Mouse (Mus musculus): Measurements from ENCODE around the gene Sox8. TPM values are rescaled to one million over a fixed set of nuclear protein-coding genes. Genes with fewer than 3 reads are reported as not detected.
A peak's percentile ranks its signal among the peaks of the same experiment; 100 is the strongest.

The Sox8 gene
- total RNA-seq, 2 experiments from 2014 or later: 0.56 to 0.67 TPM

- intact Hi-C loops (cut with DNase I): no loop called here
- DNase-seq: no peak
These were observed 10.9 kb downstream of the Sox8 start for GRCm38 (mm10) chr17:25559634-25560033.

- DNase-seq: no peak
- intact Hi-C loops (cut with DNase I): no loop called here
These were observed 13.7 kb downstream of the Sox8 start for GRCm38 (mm10) chr17:25556630-25557354.

DNA sequence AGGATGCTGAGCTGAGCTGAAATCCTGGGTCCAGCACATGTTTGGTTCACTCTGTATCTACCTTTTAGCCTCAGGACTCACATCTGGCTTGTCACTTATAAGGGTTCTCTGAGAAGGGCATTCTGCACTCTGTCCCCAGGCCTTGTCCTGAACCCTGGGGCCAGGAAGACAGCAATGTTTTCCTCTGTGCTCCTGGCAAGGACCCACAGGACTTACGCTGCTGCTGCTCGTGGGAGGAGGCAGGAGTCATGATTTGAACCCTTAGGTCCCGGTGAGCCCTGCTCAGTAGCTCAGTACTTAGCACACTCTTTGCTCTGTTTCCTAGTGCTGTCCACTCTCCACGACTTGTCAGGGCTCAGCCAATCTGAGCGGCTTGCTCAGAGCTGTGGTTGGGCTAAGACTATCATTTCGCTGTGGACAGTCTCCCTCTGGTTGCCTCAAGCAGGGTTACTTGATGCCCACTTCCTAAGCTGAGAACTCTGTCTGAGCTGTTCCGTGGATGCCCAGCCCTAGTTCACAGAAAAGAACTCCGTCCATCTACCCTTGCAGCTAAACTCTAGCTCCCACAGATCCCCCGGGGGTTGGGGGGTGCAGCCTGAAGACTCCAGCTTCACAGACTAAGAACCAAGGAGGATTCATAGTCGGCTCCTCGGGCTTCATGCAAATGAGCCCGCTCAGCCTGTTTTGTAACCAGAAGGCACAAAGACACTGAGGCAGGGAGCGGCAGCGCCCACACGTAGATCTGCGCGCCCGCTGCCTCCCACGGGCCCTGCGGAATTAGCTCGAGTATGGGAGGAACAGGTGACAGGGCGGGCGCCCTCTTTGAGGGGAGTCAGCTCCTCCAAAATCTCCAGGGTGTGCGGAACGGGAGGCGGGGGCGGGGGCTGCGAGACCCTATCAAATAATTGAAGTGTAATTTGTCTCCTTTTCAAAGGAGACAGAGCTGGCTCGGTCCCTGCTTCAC lies 14.5 kb downstream of the Sox8 start:
- intact Hi-C loops (cut with DNase I): no loop called here
- peak in 1 of 2 experiments; percentile 29 for DNase-seq

- intact Hi-C loops (cut with DNase I): no loop called here
These were observed 15.3 kb downstream of the Sox8 start for GRCm38 (mm10) chr17:25555159-25555558.

DNA sequence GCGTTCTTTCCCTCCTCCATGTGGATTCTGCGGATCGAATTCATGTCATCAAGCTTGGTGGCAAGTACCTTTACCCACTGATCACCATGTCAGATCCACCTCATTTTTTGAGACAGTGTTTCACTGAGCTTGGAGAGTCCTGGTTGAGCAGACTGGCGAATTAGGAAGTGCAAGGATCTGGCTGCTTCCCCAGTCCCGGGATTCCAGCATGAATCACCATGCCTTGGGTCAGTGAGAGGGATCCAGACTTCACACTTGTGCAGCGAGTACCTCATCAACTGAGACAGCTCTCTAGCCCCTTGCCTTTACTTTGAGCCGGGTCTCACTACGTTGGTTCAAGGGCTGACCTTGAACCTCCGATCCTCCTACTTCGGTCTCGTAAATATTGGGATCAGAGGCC lies 19.2 kb downstream of the Sox8 start:
- peak in 1 of 2 experiments; percentile 19 for DNase-seq
- intact Hi-C loops (cut with DNase I): no loop called here

More at GRCm38 (mm10) chr17:25555159-25555558, 15.3 kb downstream of the Sox8 start:
- no peak for DNase-seq

DNA sequence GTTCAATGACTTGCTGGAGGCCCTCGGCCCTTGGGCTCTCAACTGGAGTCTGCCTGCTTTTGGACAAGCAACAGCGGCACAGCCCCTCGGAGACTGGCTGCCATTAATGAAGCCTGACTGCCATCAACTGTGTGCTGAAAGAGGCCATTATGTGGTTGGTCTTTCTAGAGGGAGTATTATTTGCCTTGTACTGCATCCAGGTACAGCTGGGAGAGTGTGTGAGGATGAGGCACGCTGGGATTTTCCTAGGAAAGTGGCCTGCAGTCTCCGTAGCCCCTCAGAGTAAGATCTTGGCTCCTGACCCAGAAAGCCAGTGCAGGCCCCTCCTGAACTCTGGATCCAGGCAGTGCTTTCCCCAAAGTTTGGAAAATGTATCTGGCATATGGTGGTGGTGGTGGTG lies 20.5 kb downstream of the Sox8 start:
- intact Hi-C loops (cut with DNase I): no loop called here
- DNase-seq: no peak

DNA sequence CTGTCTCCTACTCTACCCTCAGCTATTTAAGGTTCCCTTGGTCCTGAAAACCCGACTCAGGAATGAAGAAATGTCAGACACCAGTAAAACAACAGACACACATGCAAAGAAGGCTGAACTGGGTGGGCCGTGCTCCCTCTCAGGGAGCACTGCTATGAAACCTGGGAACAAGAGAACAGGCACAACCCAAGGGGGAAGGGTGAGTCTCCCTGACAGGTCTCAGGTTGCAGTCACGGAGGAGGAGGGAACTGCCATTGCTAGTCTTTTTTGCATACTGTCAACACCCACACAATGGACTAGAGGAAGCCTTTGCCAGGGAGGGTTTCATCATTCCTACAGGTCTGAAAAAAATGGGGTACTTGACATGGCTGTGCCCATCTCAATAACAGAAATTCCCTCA lies 23.5 kb downstream of the Sox8 start:
- intact Hi-C loops (cut with DNase I): no loop called here
- no peak for DNase-seq

- DNase-seq: no peak
These were observed 28.7 kb downstream of the Sox8 start for GRCm38 (mm10) chr17:25541768-25542167.

GRCm38 (mm10) chr17:25540731-25541130 lies 29.8 kb downstream of the Sox8 start:
- no peak for DNase-seq
- intact Hi-C loops (cut with DNase I): no loop called here

More at GRCm38 (mm10) chr17:25541768-25542167, 28.7 kb downstream of the Sox8 start:
- intact Hi-C loops (cut with DNase I): no loop called here

GRCm38 (mm10) chr17:25538945-25539875 lies 31.3 kb downstream of the Sox8 start:
- intact Hi-C loops (cut with DNase I): no loop called here
- DNase-seq: peak; percentile 49 to 50

DNA sequence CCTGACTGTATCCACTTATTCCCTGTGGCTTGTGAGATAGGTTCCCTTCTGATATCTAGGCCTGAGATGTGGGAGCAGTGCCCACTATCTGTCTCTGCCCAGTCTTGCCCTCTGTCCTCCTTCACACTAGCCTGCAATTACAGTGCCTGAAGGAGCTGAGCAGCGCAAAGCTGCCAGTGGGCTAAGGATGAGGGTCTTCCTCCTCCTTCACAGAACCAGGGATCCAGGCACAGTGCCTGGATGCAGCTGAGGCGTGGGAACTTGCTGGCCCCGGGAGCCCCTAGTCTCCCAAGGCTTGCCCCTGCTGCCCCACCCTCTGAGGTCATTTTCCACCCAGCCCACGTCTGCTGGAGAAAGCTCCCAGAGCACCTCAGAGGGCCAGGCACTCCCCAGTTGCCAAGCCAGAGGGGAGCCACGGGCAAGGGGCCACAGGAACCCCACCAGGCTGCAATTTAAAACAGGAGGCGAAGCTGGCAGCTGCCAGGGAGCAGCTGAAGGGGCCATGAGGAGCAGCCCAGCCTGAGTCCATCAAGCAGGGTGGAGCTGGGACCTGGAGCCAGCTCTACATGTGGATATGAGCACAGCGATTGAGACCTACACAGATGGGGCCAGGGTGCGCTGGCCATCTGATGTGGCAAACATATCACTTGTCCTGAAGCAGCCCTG lies 40.0 kb downstream of the Sox8 start:
- intact Hi-C loops (cut with DNase I): no loop called here
- DNase-seq: peak; percentile 30 to 31

DNA sequence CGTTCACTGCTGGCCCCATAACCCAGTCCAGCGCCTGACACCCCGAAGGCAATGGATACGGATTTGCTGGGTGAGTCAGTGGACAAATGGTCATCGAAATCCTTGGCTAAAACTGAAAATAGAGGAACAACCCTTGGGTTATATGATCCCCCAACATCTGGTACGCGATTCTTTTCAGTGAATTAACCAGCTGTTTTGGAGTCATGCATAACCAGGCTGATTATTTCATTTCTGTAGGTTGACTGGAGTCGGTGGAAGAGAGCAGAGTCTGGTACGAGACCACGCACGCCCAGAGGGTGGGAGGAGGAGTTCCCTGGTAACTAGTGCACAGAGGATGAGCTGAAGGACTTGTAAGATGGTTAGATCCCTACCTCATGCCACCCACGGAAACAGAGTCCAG lies 48.4 kb downstream of the Sox8 start:
- intact Hi-C loops (cut with DNase I): no loop called here
- DNase-seq: no peak

- intact Hi-C loops (cut with DNase I): no loop called here
- DNase-seq: no peak
These were observed 50.0 kb downstream of the Sox8 start for GRCm38 (mm10) chr17:25520492-25520891.

DNA sequence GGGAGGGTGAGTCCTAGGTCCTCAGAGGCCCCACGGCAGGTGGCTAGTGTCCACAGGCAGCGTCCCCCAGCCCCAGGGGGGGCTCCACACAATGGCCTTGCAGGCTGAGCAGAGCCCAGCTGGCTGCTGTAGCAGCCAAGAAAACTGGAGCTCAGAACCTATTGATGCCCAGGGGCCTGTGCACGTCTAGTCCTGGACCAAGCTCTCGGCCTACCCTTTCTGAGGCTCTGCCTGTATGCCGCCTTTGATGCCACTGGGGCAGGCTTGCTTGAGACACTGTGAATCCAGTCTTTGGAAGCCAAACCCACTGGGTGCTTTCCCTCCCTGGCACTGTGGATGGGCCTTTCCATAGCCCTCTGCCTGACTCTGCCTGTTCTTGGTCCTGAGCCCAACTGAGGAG lies 51.0 kb downstream of the Sox8 start:
- DNase-seq: no peak
- intact Hi-C loops (cut with DNase I): no loop called here

DNA sequence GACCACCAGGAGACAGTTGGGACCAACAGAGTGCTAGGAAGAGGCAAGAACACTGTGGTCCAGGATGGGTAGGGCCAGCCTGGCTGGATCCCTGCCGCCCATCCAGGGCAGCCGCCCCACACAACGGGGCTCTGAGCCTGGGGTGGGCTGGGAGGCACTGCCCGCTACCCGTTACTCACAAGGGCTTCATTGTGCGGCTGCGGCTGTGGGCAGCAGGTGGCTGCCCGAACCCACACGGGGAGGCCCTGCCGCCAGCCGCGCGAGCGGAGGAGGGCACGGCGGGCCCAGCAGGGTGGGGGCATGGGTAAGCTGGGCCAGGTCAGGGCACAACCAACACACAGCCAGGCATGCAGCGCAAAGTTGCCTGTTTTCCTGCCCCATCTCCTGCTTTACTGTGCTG lies 52.3 kb downstream of the Sox8 start:
- intact Hi-C loops (cut with DNase I): no loop called here
- no peak for DNase-seq

GRCm38 (mm10) chr17:25516315-25516714 lies 54.2 kb downstream of the Sox8 start:
- no peak for DNase-seq
- intact Hi-C loops (cut with DNase I): no loop called here
